Mouse (Mus musculus) neural tube, embryonic 14.5 days (tissue): ENCODE results near the gene Cst3. TPM values are rescaled to one million over a fixed set of nuclear protein-coding genes. Genes with fewer than 3 reads are reported as not detected.

Source experiments
- ATAC-seq: fragments of 200-750 bp; cut with Nextera tagmentation; 2 replicates; pipeline ENCODE4 v1.8.0; 2017; ENCODE audit warnings: low read depth, mild to moderate bottlenecking, moderate TSS enrichment, moderate library complexity
- H3K27ac ChIP-seq: fragments of 300-500 bp; sonication (generic); 2 replicates; pipeline ENCODE4 v1.5.1; 2014; ENCODE audit warnings: low read depth, mild to moderate bottlenecking, control low read depth, low read length, moderate library complexity, mixed read lengths
- H3K27me3 ChIP-seq: fragments of 300-500 bp; sonication (generic); 2 replicates; pipeline ENCODE4 v1.6.1; 2014; ENCODE audit warnings: low read length; ENCODE audit not compliant: control insufficient read depth, insufficient read depth
- H3K36me3 ChIP-seq: fragments of 300-500 bp; sonication (generic); 2 replicates; pipeline ENCODE4 v1.6.1; 2014; ENCODE audit warnings: low read length, mixed read lengths; ENCODE audit not compliant: control insufficient read depth, insufficient read depth
- H3K4me1 ChIP-seq: fragments of 300-500 bp; sonication (generic); 2 replicates; pipeline ENCODE4 v1.6.1; 2014; ENCODE audit warnings: low read length; ENCODE audit not compliant: control insufficient read depth, insufficient read depth
- H3K4me2 ChIP-seq: fragments of 300-500 bp; sonication (generic); 2 replicates; pipeline ENCODE4 v1.6.1; 2014; ENCODE audit warnings: mild to moderate bottlenecking, low read depth, low read length, control low read depth
- H3K4me3 ChIP-seq: fragments of 300-500 bp; sonication (generic); 2 replicates; pipeline ENCODE4 v1.5.1; 2014; ENCODE audit warnings: low read depth, low read length, control low read depth, mixed read lengths
- H3K9ac ChIP-seq: fragments of 300-500 bp; sonication (generic); replicated peaks from 2 replicates; pipeline ENCODE4 v1.6.1; 2014; ENCODE audit warnings: low read depth, mild to moderate bottlenecking, control low read depth, low read length, mixed read lengths
- H3K9me3 ChIP-seq: fragments of 300-500 bp; sonication (generic); 2 replicates; pipeline ENCODE4 v1.6.1; 2016; ENCODE audit warnings: low read length; ENCODE audit not compliant: control insufficient read depth
- WGBS: fragments of 180-500 bp; shearing (Covaris S2); extraction: QIAGEN DNeasy Blood & Tissue Kit; methylation state at CpG from one replicate; pipeline ENCODE4 v1.1.7; 2014; 5-methylcytosine and 5-hydroxymethylcytosine counted together
- polyA plus RNA-seq: library from polyadenylated mRNA; unstranded; fragments of >200 nt; fragmentation: Nextera tagmentation; extraction: Ambion mirVana; gene quantifications from 2 replicates; pipeline ENCODE4 v1.2.1, GENCODE M21; 2014

Cst3 gene
- polyA plus RNA-seq, 1 experiment from 2014 or later = 555 TPM

GRCm38 (mm10) chr2:148879199-148879598 lies 3.7 kb upstream of the Cst3 start:
- Histone ChIP-seq H3K9ac (no peak overlapping the region), H3K27me3 (no peaks in the 10 kb centered on the region), H3K36me3 (no peaks in the 10 kb centered on the region), H3K9me3 (no peaks in the 10 kb centered on the region), H3K4me3 (no peak overlapping the region), H3K4me1 (peaks cover 3% of the 10 kb centered on the region), H3K4me2 (no peak overlapping the region), H3K27ac (no peak overlapping the region)
- WGBS = 59% methylated on average over 1 of the region's 1 CpGs
- ATAC-seq = no peak

GRCm38 (mm10) chr2:148878641-148879130 lies 3.2 kb upstream of the Cst3 start:
- Histone ChIP-seq H3K9ac (no peak overlapping the region), H3K27ac (no peak overlapping the region), H3K4me3 (no peak overlapping the region), H3K36me3 (no peaks in the 10 kb centered on the region), H3K4me1 (peaks cover 8% of the 10 kb centered on the region), H3K4me2 (no peak overlapping the region), H3K27me3 (no peaks in the 10 kb centered on the region), H3K9me3 (no peaks in the 10 kb centered on the region)
- ATAC-seq = no peak
- 22% methylated on average over 2 of the region's 2 CpGs for WGBS

GRCm38 (mm10) chr2:148877016-148877770 lies 1.7 kb upstream of the Cst3 start:
- Histone ChIP-seq H3K9ac (no peak overlapping the region), H3K4me3 (no peak overlapping the region), H3K4me2 (no peak overlapping the region), H3K27ac (no peak overlapping the region), H3K27me3 (no peaks in the 10 kb centered on the region), H3K36me3 (no peaks in the 10 kb centered on the region), H3K9me3 (no peaks in the 10 kb centered on the region), H3K4me1 (peaks cover 16% of the 10 kb centered on the region)
- no peak for ATAC-seq
- 60% methylated on average over 3 of the region's 3 CpGs for WGBS

GRCm38 (mm10) chr2:148874617-148875334 lies 716 bp downstream of the Cst3 start:
- Histone ChIP-seq H3K27ac (peak overlapping the region; percentile 76), H3K4me1 (peaks cover 16% of the 10 kb centered on the region), H3K9ac (peak overlapping the region; percentile 84), H3K36me3 (0 out of 2 replicates have a peak, but pooled peaks cover 4% of the 10 kb centered on the region), H3K4me2 (peak overlapping the region; percentile 72), H3K9me3 (no peaks in the 10 kb centered on the region), H3K27me3 (no peaks in the 10 kb centered on the region), H3K4me3 (peak overlapping the region; percentile 81)
- WGBS = 2% methylated on average over 34 of the region's 34 CpGs
- peak; percentile 78 for ATAC-seq

DNA sequence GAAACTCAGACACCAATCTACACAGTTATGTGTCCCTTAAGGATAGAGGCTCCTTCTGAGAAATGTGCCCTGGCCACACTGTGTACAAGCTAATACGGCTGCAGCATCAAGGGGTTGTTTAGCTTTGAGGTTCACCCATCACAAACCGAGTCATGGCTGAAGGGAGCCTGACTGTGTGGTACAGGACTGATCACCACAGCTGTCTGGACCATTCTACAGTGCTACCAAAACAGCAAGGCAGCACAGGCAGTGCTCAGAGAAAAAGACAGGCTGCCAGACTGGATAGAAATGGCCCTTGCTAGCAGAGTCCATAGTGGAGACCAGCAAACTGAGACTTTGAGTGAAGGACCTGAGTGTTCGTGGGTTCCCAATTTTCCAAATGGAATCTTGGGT lies 1.3 kb downstream of the Cst3 start:
- ATAC-seq = no peak
- peaks cover 16% of the 10 kb centered on the region for H3K4me1 ChIP-seq
- H3K4me3 ChIP-seq = peak overlapping the region; percentile 81
- H3K27ac ChIP-seq = no peak overlapping the region
- H3K9me3 ChIP-seq = no peaks in the 10 kb centered on the region
- 0 out of 2 replicates have a peak, but pooled peaks cover 4% of the 10 kb centered on the region for H3K36me3 ChIP-seq
- H3K27me3 ChIP-seq = no peaks in the 10 kb centered on the region
- 62% methylated on average over 3 of the region's 3 CpGs for WGBS
- H3K4me2 ChIP-seq = peak overlapping the region; percentile 72
- peak overlapping the region; percentile 84 for H3K9ac ChIP-seq

GRCm38 (mm10) chr2:148872860-148873259 lies 2.6 kb downstream of the Cst3 start:
- no peak for ATAC-seq
- WGBS = 88% methylated on average over 4 of the region's 4 CpGs

DNA sequence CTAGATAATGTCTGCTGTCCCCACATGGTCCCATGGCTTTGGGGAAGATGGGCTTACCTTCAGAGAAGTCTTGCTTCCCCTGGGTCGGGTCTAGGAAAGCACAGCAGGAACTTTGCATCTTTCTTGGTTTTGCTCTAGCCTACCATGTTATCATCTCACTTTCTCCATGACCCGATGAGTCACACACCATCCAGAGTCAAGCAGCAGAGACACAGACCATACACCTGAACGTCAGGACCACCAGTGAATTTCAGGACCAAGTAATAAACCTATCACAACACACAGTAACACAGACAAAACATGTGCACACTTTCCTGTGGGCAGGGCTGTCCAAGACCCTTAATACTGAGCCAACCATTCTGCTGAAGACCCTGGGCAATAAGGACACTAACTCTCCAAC lies 5.0 kb downstream of the Cst3 start:
- WGBS = 92% methylated on average over 3 of the region's 3 CpGs
- H3K27me3 ChIP-seq = no peaks in the 10 kb centered on the region
- no peak overlapping the region for H3K9ac ChIP-seq
- 0 out of 2 replicates have a peak, but pooled peaks cover 4% of the 10 kb centered on the region for H3K36me3 ChIP-seq
- H3K9me3 ChIP-seq = no peaks in the 10 kb centered on the region
- no peak overlapping the region for H3K4me3 ChIP-seq
- no peak for ATAC-seq
- peaks cover 16% of the 10 kb centered on the region for H3K4me1 ChIP-seq
- H3K27ac ChIP-seq = no peak overlapping the region
- no peak overlapping the region for H3K4me2 ChIP-seq

More at GRCm38 (mm10) chr2:148872860-148873259, 2.6 kb downstream of the Cst3 start:
- H3K4me2 ChIP-seq = peak overlapping the region; percentile 72
- peaks cover 16% of the 10 kb centered on the region for H3K4me1 ChIP-seq
- no peak overlapping the region for H3K9ac ChIP-seq
- no peak overlapping the region for H3K27ac ChIP-seq
- no peaks in the 10 kb centered on the region for H3K9me3 ChIP-seq
- peak overlapping the region; percentile 81; the same call in 1 of the 2 replicates for H3K4me3 ChIP-seq
- no peaks in the 10 kb centered on the region for H3K27me3 ChIP-seq
- H3K36me3 ChIP-seq = 0 out of 2 replicates have a peak, but pooled peaks cover 4% of the 10 kb centered on the region

- H3K4me1 ChIP-seq = peaks cover 11% of the 10 kb centered on the region
- no peak overlapping the region for H3K4me3 ChIP-seq
- H3K27ac ChIP-seq = no peak overlapping the region
- no peaks in the 10 kb centered on the region for H3K27me3 ChIP-seq
- H3K9ac ChIP-seq = no peak overlapping the region
- 0 out of 2 replicates have a peak, but pooled peaks cover 4% of the 10 kb centered on the region for H3K36me3 ChIP-seq
- H3K4me2 ChIP-seq = no peak overlapping the region
- H3K9me3 ChIP-seq = no peaks in the 10 kb centered on the region
- ATAC-seq = no peak
- 73% methylated on average over 1 of the region's 1 CpGs for WGBS
Observed at GRCm38 (mm10) chr2:148868959-148869358, 6.5 kb downstream of the Cst3 start.

GRCm38 (mm10) chr2:148864966-148865365 lies 10.5 kb downstream of the Cst3 start, which contains the start of gene 9230104L09Rik:
Gene 9230104L09Rik (minus strand): TSS chr2:148865038.
- Histone ChIP-seq H3K9ac (no peak within 1 kb of the TSS), H3K27ac (no peak within 1 kb of the TSS), H3K9me3 (no peaks in the 10 kb centered on the region), H3K4me3 (no peak within 1 kb of the TSS), H3K36me3 (no peaks in the 10 kb centered on the region), H3K4me1 (no peaks in the 10 kb centered on the region), H3K27me3 (no peaks in the 10 kb centered on the region), H3K4me2 (no peak within 1 kb of the TSS)
- WGBS = 84% methylated on average over 2 of the region's 2 CpGs
- no peak for ATAC-seq
